Mouse (Mus musculus) lung, embryonic 14.5 days (tissue): ENCODE data around the gene Eid2. TPM values are rescaled to one million over a fixed set of nuclear protein-coding genes. Genes with fewer than 3 reads are reported as not detected.
A peak's percentile ranks its signal among the peaks of the same experiment; 100 is the strongest.

Experiments
- ATAC-seq: fragments of 200-750 bp; cut with Nextera tagmentation; 2 replicates; pipeline ENCODE4 v1.8.0; 2017; ENCODE audit warnings: mild to moderate bottlenecking, moderate TSS enrichment, moderate library complexity; ENCODE audit not compliant: insufficient read depth
- DNase-seq: peaks from one replicate; pipeline ENCODE4 v3.0.0-alpha.2; 2015
- H3K27ac ChIP-seq: fragments of 300-500 bp; sonication (generic); 2 replicates; pipeline ENCODE4 v1.5.1; 2014; ENCODE audit warnings: low read depth, mild to moderate bottlenecking, moderate library complexity
- H3K27me3 ChIP-seq: fragments of 300-500 bp; sonication (generic); 2 replicates; pipeline ENCODE4 v1.6.1; 2014; ENCODE audit warnings: low read length, control low read depth; ENCODE audit not compliant: insufficient read depth
- H3K36me3 ChIP-seq: fragments of 300-500 bp; sonication (generic); 2 replicates; pipeline ENCODE4 v1.6.1; 2014; ENCODE audit warnings: control low read depth; ENCODE audit not compliant: insufficient read depth
- H3K4me1 ChIP-seq: fragments of 300-500 bp; sonication (generic); 2 replicates; pipeline ENCODE4 v1.6.1; 2014; ENCODE audit warnings: antibody characterized with exemption, control low read depth; ENCODE audit not compliant: insufficient read depth
- H3K4me2 ChIP-seq: fragments of 300-500 bp; sonication (generic); 2 replicates; pipeline ENCODE4 v1.6.1; 2014; ENCODE audit warnings: mild to moderate bottlenecking
- H3K4me3 ChIP-seq: fragments of 300-500 bp; sonication (generic); 2 replicates; pipeline ENCODE4 v1.5.1; 2014; ENCODE audit warnings: low read depth, low read length
- H3K9ac ChIP-seq: fragments of 300-500 bp; sonication (generic); 2 replicates; pipeline ENCODE4 v1.6.1; 2014
- H3K9me3 ChIP-seq: fragments of 300-500 bp; sonication (generic); 2 replicates; pipeline ENCODE4 v1.6.1; 2016; ENCODE audit warnings: low read depth, low read length, control low read depth
- CTCF ChIP-seq: IDR thresholded peaks from 2 replicates; pipeline ENCODE4 v1.5.1; 2016; ENCODE audit warnings: antibody characterized with exemption, low read depth
- WGBS: fragments of 180-500 bp; shearing (Covaris S2); extraction: QIAGEN DNeasy Blood & Tissue Kit; methylation state at CpG from one replicate; pipeline ENCODE4 v1.1.7; 2014; 5-methylcytosine and 5-hydroxymethylcytosine counted together
- polyA plus RNA-seq: library from polyadenylated mRNA; unstranded; fragments of >200 nt; fragmentation: Nextera tagmentation; extraction: Ambion mirVana; gene quantifications from 2 replicates; pipeline ENCODE4 v1.2.1, GENCODE M21; 2014

The Eid2 gene
- polyA plus RNA-seq, 1 experiment from 2014 or later, result 12.9 TPM

GRCm38 (mm10) chr7:28254591-28254990 lies 13.1 kb upstream of the Eid2 start:
- Histone ChIP-seq H3K4me3 (no peak overlapping the region), H3K27me3 (no peaks in the 10 kb centered on the region), H3K36me3 (no peaks in the 10 kb centered on the region), H3K9me3 (no peaks in the 10 kb centered on the region), H3K9ac (no peak overlapping the region), H3K4me1 (no peaks in the 10 kb centered on the region), H3K27ac (no peak overlapping the region), H3K4me2 (no peak overlapping the region)
- no peak for ATAC-seq
- DNase-seq, result no peak
- no peak for TF ChIP-seq CTCF
- WGBS, result 77% methylated on average over 6 of the region's 6 CpGs

DNA sequence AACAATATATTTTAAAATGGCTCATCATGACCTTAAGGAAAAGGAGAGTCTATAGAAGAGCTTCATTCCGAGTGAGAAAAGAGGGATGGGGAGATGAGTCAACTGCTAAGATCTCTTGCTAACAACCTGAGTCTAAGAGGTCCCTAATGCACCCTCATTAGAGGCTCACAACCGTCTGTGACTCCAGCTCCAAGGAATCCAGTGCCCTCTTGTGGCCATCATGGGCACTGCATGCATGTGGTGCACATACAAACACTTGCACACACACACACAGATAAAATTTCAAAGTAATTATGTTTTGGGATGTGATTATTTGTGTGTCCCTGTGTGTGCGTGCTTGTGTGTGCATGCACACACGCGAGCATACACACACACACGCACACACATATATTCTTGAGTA lies 12.2 kb upstream of the Eid2 start:
- H3K4me2 ChIP-seq, result no peak overlapping the region
- H3K36me3 ChIP-seq, result no peaks in the 10 kb centered on the region
- H3K27ac ChIP-seq, result no peak overlapping the region
- no peaks in the 10 kb centered on the region for H3K9me3 ChIP-seq
- H3K4me3 ChIP-seq, result no peak overlapping the region
- DNase-seq (no peak), ATAC-seq (no peak)
- no peaks in the 10 kb centered on the region for H3K4me1 ChIP-seq
- peak; percentile 55 for TF ChIP-seq CTCF
- no peak overlapping the region for H3K9ac ChIP-seq
- H3K27me3 ChIP-seq, result no peaks in the 10 kb centered on the region
- WGBS, result 84% methylated on average over 6 of the region's 6 CpGs

DNA sequence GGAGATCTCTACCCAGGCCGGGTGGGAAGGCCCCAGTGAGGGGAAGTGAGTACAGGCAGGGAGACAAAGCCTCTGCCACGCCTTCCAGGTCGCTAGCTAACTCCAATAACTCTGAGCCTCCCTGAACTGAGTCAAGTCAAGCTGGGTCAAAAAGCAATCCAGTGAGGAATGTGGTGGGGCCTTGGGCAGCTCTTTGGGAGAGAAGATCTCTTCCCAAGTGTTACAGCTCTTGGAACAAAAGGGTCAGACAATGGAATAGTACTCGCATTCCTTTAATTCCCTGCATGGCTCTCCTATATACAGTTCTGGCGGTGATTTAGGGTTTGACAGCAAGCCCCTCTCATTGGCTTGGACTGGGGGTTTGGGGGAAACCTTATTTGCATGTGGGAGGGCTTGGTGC lies 4.8 kb upstream of the Eid2 start:
- Histone ChIP-seq H3K4me3 (no peak overlapping the region), H3K9me3 (no peaks in the 10 kb centered on the region), H3K27me3 (no peaks in the 10 kb centered on the region), H3K36me3 (no peaks in the 10 kb centered on the region), H3K4me1 (no peaks in the 10 kb centered on the region), H3K9ac (no peak overlapping the region), H3K4me2 (no peak overlapping the region), H3K27ac (no peak overlapping the region)
- ATAC-seq, result no peak
- no peak for TF ChIP-seq CTCF
- 43% methylated on average over 5 of the region's 5 CpGs for WGBS
- DNase-seq, result no peak

DNA sequence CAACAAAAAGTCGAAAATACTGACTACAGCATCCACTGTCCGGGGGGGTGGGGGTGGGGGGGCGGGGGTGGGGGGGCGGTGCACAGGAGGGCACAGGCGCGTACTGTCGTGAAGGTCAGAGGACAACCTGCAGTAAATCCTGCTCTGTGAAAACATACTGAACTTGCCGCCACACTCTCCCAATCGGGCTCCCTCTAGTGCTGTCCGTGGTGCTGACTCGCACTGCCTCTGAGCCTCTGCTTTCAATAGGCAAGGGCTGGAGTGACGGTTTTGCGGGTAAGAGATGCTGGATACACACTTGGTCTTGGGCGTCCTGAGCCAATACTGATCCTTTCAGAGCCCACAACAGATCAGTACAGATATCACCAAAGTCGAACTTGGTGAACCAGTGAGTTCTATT lies 3.9 kb upstream of the Eid2 start:
- Histone ChIP-seq H3K4me1 (peaks cover 4% of the 10 kb centered on the region; the same call in 1 of the 2 replicates), H3K36me3 (no peaks in the 10 kb centered on the region), H3K4me2 (no peak overlapping the region), H3K4me3 (no peak overlapping the region), H3K9ac (no peak overlapping the region), H3K27me3 (no peaks in the 10 kb centered on the region), H3K27ac (no peak overlapping the region), H3K9me3 (no peaks in the 10 kb centered on the region)
- ATAC-seq (no peak), DNase-seq (peak; percentile 94)
- TF ChIP-seq CTCF, result no peak
- WGBS, result 5% methylated on average over 15 of the region's 15 CpGs

DNA sequence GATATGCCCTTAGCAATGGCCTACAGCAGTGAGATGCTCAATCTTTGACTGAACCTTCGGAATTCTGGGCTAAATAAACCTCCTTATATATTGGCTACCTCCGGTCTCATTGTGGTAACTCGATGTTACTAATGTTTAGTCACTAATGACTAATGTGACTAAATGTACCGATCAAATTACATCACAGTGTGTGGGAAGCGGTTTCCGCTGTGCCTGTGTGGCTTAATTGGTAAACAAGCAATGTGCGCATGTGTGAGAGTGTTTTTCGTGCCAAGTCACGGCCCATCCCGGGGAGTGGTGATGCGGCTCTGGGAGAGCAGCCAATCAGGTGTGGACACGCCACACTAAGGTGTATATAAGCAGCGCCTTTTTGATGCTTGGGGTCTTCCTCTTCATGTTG lies 2.3 kb upstream of the Eid2 start:
- no peak overlapping the region for H3K4me3 ChIP-seq
- H3K9ac ChIP-seq, result no peak overlapping the region
- DNase-seq, result no peak
- H3K4me1 ChIP-seq, result peaks cover 5% of the 10 kb centered on the region; the same call in 1 of the 2 replicates
- H3K4me2 ChIP-seq, result no peak overlapping the region
- H3K9me3 ChIP-seq, result no peaks in the 10 kb centered on the region
- no peak for TF ChIP-seq CTCF
- ATAC-seq, result no peak
- no peaks in the 10 kb centered on the region for H3K27me3 ChIP-seq
- H3K36me3 ChIP-seq, result no peaks in the 10 kb centered on the region
- no peak overlapping the region for H3K27ac ChIP-seq
- 86% methylated on average over 13 of the region's 13 CpGs for WGBS

DNA sequence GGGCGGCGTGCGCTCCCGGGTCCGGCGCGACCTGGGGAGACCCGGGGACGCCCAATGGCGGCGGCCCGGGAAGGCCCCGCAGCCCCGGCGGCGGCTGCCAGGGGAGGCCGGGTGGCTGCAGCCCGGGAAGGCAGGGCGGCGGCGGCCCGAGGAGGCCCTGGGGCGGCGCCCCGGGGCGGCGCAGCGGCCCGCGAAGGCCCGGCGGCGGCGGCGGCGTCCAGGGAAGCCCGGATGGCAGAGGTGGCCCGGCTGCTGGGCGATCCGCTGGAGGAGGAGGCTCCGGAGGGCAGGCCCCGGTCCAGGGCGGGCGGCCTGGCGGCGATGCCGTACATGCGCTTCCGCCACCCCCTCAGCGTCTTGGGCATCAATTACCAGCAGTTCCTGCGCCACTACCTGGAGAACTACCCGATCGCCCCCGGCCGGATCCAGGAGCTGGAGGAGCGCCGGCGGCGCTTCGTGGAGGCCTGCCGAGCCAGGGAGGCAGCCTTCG lies 406 bp downstream of the Eid2 start:
- H3K4me3 ChIP-seq, result peak overlapping the region; percentile 83
- H3K27me3 ChIP-seq, result no peaks in the 10 kb centered on the region
- DNase-seq (peak; percentile 64), ATAC-seq (peak; percentile 75)
- H3K9ac ChIP-seq, result peak overlapping the region; percentile 96
- H3K4me2 ChIP-seq, result peak overlapping the region; percentile 89
- H3K9me3 ChIP-seq, result no peaks in the 10 kb centered on the region
- H3K27ac ChIP-seq, result peak overlapping the region; percentile 84
- TF ChIP-seq CTCF, result no peak
- peaks cover 11% of the 10 kb centered on the region; the same call in 1 of the 2 replicates for H3K36me3 ChIP-seq
- 1% methylated on average over 43 of the region's 62 CpGs for WGBS
- H3K4me1 ChIP-seq, result peaks cover 5% of the 10 kb centered on the region; the same call in 1 of the 2 replicates

DNA sequence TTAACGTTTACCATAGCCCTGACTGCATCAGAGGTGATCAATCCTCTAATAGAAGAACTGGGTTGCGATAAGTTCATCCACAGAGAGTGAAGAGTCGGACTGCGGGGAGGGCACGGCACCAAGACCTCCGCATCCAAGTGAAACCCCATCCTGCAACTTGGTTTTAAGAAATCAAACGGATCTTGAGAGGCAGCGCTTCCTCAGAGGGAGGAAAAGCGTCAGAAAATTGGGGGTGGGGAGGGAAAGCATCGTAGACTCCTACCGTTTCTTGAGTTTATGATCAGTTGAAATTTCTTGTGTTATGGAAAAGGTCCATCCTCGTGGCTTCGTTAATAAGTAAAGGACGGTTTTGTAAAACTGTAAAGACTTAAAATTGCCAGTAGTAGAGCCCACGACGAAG lies 895 bp downstream of the Eid2 start:
- H3K9me3 ChIP-seq, result no peaks in the 10 kb centered on the region
- peaks cover 5% of the 10 kb centered on the region; the same call in 1 of the 2 replicates for H3K4me1 ChIP-seq
- peak overlapping the region; percentile 89 for H3K4me2 ChIP-seq
- no peak for TF ChIP-seq CTCF
- ATAC-seq (no peak), DNase-seq (no peak)
- peak overlapping the region; percentile 96 for H3K9ac ChIP-seq
- H3K27ac ChIP-seq, result peak overlapping the region; percentile 84
- H3K36me3 ChIP-seq, result peaks cover 11% of the 10 kb centered on the region; the same call in 1 of the 2 replicates
- no peaks in the 10 kb centered on the region for H3K27me3 ChIP-seq
- peak overlapping the region; percentile 83 for H3K4me3 ChIP-seq
- WGBS, result 25% methylated on average over 16 of the region's 16 CpGs
